Mouse (Mus musculus): ENCODE measurements around the gene Zbtb40.

Zbtb40 gene

DNA sequence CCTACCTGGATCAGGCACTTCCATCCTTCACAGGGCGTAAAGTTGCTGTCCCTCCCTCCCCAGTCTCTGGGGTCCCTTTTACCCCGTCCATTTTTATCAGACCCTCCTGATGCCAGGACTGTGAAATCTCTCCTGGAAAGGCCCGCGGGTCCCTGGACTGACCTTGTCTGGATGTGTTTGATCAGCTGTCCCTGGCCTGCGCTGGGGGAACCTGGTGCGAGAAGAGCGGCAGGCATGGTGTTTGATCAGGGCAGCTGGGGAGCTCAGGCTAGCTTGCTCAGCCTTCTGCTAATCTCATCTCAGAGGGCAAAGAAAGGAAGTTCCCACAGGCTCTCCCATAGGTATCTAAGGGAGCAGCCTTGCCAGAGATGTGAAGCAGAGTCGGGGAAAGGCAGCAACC lies 71.4 kb downstream of the Zbtb40 start:
- DNase-seq (ENCODE audit: extremely low spot score): no peak

DNA sequence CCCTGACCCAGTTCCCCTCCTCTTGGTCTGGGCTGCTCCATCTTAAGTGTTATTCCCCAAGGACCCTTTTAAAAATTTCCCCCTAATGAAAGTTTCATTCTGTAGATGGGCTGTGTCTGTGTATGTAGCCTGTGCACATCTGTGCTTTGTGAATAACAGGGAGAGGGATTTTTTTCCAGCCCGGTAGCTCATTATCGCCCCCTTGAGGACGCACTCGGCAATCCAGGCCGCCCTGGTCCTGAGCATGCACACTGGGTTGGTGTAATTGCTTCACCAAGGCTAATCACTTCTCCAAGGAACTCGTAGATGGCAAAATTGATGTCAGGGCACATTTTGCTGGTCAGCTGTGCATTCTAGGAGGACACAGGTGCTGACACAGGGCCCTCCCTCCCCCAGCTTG lies 77.7 kb downstream of the Zbtb40 start:
- peak; percentile 68 for DNase-seq (ENCODE audit: extremely low spot score)

DNA sequence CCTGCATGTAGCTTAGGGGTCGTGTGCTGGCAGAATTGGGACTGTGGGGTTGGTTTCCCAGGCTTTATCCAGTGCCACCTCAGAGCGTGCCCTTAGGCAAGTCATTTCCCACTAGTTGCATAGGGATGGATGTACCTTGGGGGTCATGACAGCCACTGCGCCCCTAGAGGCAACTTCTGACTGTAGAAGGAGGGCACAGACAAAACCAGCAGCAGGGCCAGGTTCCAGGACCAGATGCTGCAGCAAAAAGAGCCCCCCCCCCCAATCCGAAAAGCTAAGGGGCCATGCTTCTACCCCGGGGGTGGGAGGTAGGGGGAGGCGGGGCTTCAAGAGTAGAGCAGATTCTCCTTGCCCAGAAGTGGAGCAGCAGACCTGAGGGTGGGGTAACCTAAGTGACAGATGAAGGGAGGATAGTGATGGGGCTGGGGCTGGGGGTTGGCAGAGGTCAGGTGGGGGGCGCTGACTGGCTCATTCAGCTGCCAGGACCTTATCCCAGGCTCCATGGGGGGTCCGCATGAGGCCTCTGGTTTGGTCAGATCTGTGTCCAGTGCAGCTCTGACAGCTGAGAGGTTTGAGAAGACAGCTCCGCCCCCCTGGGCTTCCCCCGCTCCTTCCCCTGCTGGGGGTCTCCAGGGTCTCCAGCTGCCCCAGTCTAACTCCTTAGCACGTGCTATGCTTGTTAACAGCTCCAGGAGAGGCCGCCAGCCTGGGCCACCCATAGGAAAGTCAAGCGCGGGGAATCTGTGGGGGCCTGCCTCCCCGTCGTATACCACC lies 78.9 kb downstream of the Zbtb40 start:
- DNase-seq (ENCODE audit: extremely low spot score): no peak

DNA sequence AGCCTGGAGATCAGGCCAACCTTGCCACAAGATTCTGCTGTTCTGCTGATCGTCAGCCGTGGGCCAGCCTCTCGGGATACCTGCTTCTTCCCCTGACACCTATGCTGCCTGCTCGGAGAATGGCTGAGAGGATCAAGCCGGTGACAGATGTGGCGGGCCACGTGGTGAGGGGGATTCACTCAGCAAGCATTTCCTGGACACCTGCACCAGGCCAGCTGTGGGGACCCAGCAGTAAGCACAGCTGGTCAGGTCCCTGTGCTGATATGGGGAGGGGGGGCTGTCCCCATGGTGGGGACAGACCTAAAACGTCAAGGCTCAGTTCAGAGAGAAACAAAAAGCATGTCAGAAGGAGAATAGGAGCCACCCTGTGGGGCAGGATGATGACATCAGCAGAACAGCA lies 79.5 kb downstream of the Zbtb40 start:
- no peak for DNase-seq (ENCODE audit: extremely low spot score)

DNA sequence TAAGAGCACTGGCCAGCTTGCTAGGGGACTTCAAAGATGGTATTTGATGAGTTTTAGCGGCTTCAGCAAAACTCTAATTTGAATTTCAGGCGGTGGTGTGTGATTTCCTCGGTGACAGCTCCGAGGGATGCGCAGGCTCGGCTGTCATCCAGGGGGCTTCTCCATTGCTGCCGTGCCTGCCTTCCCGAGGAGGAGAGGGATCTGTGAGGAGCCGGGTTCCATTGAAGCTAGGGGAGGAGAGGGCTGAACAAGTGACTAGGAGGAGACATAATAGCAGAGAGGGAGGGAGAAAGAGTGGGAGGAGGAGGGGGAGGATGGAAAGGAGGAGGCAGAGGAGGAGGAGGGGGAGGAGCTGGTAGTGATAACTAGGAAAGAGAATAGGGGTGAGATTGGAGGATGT lies 81.1 kb downstream of the Zbtb40 start:
- no peak for DNase-seq (ENCODE audit: extremely low spot score)

DNA sequence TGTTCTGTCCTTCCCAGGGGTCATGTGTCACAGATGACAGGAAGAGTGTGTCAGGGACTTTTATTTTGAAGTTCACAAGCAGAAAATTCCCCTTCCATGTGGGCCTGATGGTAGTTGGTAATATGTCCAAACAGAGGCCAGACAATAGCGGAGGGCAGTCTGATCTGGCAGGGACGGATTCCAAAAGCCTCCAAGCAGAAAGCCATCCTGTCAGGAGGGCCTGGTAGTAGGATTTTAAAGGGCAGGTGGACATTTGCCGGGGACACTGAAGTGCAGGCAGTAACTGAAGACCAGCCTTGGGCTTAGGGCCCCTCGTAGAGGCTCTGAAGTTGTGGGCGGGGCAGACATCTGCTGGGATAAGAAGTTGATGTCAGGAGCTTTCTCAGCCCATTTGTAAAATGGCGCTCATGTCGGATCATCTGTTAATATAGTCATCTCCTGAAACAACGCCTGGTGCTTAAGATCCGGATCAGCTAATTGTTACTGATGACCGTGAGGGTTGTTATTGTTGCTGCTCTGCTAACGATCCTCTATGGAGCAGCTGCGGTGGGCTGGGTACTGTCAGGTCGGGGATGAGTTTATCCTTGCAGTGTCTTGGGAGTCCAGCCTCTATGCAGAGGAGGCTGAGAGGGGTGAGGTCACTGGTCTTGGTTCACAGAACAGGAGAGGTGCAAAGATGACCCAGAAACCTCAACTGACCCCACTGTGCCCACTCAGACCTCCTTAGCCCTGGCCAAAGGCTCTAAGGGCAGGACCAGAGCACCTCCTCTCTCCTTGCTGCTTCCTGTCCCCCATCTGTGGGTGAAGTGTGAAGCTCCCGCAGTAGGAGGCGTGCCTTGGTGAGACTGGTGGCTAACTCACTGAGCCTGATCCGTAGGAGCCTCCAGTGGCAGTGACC lies 81.9 kb downstream of the Zbtb40 start:
- no peak for DNase-seq (ENCODE audit: extremely low spot score)

DNA sequence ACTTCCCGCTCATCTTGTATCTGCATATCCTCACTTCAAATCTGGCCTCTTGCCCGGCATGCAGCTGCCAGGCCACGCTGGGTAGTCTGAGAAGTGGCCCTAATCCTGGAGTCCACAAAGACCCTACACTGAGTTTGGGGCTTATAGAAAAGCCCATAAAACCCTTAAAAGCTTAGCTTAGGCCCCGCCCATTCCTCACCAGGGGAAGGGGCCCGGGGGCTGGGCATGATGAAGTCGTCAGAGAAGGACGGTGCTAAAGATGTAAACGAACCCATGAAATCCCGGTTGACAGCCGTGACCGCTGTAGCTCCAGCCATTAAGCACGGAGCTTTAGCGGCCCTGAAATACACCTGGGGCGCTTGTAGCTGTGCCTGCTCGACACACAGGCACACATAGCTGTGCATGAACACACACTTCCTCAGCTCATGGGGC lies 83.6 kb downstream of the Zbtb40 start:
- DNase-seq (ENCODE audit: extremely low spot score): no peak

DNA sequence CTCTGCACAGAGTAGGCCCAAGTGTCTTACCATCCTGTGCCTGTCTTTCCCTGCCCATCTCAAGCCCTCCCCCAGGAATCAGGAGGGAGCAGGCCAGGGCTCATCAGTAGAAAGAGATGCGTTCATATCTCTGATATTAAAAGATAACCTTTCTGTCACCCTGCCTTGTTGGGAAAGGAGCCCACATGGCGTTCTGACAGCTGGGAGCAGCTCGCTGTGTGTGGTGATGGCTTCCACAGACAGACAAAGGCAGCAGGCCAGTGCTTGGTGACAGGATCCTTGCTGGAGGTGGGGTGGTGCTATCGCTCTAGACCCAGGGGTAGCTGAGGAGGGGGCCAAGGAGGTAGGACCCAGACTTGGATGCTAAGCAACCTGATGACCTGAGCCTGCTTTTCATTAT lies 86.2 kb downstream of the Zbtb40 start:
- DNase-seq (ENCODE audit: extremely low spot score): no peak

DNA sequence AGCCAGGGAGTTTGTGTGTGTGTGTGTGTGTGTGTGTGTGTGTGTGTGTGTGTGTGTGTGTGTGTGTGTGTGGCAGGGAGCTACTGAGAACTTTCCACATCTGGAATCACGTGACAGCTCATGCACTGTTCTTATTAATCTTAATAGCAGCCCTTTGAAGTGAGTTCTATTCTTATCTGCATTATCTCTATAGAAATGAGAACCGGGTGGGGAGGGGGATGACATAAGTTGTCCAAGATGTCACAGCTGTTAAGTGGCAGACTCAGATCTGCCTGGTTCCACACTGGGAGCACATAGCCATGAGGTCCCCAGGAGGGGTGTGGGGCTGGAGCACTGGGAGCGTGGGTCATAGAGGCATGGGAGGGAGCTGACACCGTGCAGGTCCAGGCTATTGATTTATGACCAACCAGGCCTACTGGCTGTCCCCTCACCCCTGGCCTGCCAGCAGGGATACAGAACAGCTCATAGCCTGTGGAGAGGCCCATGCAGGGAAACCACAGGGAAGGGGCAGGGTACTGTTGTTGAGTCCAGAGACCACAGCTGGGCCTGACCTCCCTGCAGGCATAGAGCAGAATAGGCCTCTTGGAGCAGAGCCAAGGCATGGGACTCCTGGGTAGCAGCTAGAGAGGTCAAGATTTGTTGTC lies 86.8 kb downstream of the Zbtb40 start:
- DNase-seq (ENCODE audit: extremely low spot score): no peak

DNA sequence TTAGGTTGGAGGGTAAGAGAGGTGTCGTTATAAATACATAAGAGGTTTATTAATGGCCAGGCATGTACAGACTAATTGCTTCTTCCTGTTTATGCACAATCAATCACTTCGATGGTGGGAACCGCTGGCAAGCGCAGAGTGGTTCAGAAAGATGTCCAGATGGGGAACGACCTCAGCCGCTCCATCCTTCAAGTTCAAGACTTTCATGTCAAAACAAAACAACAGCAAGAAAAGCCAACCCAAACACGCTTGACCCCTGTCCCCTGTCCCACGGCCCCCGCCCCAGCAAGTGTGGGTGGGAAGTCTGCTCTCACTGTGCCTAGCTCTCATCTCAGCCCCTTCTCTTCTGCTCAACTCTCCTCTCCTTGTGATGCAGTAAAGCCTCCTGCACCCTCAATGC lies 88.0 kb downstream of the Zbtb40 start:
- DNase-seq (ENCODE audit: extremely low spot score): no peak

DNA sequence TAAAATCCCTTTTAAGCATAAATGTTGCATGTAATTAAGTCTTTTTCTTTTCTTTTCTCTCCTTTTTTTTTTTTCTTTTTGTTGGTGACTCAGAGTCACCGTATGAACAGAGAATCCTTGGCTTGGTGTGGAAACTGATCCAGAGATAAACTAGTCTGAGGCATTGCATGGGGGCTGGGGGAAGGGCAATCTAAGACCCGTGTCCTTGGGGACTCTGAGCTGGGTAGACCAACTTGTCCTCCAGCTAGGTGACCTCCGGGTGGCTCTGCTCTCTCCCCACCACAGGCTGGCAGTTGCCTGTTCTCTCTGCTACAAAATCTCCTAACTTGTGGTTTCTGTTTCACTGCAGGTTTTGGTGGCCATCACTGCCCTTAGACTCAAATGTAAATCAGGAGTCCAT lies 88.5 kb downstream of the Zbtb40 start:
- no peak for DNase-seq (ENCODE audit: extremely low spot score)

DNA sequence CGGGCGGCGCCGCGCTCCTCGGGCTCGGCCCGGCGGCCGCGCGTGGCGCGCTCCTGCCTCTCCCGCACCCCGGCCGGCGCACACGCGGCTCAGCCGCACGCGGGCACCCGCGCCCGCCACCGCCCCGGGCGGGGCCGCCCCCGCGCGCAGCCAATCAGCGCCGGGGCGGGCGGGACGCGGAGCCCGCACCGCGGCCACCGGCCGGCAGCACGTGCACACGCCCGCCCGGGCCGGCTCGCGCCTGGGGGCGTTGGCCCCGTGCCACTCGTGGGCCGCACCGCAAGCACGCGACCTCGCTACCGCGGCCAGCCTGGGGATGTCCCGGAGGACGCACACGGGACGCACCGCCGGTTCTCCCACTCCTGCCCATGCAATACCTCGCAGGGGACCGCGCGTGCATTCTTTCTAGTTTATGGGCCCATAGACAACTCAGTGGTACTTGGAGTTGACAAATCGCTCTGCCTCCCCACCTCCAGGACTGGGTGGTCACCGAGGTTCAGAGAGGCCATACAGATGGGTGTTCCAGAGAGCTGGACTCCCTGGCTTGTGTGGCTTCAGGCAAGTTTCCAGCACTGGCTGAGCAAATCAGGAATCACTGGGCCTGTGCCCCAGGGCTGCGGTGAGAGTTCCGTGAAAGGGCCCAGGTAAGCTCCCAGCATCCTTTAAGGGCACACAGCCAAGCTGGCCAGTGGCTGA lies 91.7 kb downstream of the Zbtb40 start, which contains the start of gene Epha8:
Gene Epha8 (minus strand): TSS at position 66 of the 696 bp plus-strand sequence.
- no peak for DNase-seq (ENCODE audit: extremely low spot score)

DNA sequence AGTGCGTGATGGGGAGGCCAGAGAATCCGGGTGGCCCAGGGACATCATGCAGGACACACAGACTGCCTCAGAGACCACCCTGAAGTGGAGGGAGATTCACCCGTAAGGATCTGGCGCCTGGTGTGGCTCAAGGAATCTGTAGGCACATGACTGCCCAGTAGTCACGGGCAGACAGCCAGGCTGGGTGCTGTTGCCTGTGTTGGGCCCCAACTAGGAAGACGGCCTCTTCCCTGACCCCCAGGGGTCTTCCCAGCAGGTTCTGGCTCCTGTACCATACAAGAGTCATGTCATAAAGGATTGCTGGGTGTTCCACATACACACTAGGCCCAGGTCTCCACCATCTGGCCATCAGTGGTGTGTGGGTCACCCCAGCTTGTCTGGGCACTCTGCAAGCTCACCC lies 94.0 kb downstream of the Zbtb40 start:
- no peak for DNase-seq (ENCODE audit: extremely low spot score)

DNA sequence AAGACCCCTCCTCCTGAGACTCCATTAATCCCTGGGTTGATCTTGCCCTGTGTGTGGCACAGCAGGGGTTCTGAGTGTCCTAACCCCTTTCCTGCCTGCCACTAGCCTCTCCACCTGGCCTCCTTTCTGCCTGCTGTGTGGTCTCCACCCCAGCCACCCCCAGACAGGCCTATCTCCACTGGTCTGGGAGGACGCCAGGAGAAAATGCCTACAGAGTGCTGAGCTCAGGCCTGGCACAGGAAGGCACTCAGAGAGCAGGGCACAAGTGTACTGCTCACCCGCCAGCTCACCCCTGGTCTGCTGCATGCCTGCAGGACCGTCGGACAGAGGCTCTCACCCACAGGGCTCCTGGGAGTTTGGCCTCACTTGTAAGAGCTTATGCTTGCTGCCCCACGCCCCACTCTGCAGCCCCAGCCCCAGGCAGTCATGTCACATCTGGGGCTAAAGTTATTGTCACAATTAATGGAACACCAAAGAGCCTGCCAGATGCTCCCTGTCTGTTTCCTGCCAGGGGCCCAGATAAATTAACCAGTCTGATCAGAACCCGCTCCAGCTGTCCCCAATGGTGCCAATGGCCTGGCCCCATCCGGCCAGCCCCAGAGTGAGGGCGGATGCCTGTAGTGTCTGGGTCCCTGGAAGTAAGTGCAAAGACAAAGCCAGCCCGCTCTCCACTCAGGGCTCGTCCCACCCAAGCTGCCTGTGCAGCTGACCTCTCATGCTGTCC lies 99.2 kb downstream of the Zbtb40 start:
- no peak for DNase-seq (ENCODE audit: extremely low spot score)

DNA sequence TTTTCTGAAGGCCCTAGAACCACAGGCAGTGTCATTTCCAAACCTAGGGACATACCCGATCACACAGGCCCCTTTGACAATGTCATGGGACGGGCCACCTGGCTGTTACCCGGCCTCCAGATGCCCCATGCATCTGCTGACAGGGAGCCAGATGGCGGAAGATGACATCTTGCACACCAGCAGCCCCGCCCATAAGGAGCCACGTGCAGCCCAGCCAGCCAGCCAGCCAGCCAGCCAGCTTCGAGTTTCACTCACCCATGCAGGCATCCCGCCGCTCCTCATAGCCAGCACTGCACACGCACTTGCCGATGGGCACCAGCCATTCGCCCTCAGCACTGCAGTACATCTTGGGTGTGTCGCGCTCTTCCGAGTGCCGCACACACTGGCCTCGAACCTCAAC lies 103.2 kb downstream of the Zbtb40 start:
- DNase-seq (ENCODE audit: extremely low spot score): no peak

DNA sequence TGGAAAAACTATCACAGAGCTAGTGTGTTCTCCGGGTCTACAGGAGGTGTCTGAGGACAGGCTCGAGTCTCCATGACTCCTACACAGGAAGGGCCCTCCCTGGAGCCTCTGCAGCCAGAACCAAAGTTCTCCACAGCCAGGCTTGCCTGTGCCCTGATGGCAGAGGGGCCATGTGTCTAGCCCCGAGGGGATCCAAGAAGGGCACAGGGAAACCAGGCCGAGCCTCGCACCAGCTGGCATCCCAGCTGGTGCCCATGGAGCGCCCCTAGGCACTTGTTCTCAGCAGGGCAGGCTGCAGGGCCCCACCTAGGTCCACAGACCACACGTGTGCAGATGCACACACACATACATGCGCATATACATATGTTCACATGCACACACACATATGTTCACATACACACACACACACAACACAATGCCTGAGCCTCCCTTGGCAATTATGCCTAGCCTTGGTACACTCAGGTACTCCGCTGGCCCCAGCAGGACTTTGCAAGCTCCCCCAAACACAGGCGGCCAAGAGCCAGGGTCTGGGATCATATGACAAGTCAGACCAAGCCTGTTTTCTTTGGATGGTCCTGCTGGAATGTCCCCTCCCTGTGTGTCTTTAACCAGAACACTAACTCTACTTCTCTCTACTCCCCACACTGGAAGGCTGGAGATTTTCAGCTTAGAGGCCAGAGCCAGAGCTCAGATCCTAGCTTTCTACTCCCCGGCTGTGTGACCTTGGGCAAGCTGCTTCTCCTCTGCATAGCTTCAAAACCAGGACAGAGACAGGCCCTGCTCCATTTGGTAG lies 103.8 kb downstream of the Zbtb40 start:
- DNase-seq (ENCODE audit: extremely low spot score): no peak

DNA sequence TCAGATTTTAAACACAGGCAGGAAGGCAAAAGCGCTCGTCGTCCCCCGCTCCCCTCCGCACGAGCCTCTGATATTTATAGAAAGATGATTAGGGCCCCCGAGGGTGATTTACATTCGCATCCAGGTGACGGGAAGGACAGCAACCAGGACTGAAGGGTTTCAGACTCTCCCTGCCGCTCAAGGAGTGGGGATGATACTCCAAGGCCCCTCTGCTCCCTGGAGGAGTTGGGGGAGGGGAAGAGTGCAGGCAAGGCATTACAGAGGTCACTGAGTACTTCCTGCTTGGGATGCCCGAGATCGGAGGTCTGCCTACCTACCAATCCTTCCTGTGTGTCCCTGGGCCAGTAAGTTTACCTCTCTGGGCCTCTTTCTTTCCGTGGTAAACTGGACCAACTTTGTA lies 105.4 kb downstream of the Zbtb40 start:
- no peak for DNase-seq (ENCODE audit: extremely low spot score)

DNA sequence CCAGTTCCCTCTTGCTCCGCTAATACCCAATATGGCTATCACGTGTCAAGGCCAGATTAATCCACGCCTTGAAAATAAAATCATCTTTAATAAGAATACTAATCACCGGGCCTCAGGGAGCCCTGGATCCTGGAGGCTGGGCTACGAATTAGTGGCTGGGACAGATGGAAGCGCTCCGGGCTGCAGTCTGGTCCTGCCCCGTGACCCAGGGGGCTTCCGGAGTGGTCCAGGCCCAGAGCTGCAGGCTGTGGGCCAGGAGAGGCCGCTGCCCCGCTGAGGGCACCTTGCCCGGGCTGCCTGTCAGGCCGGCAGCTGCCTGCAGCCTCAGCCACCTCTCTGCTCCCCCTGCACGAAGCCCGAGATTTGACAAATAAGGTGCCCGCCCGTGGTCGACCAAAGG lies 105.8 kb downstream of the Zbtb40 start:
- no peak for DNase-seq (ENCODE audit: extremely low spot score)

DNA sequence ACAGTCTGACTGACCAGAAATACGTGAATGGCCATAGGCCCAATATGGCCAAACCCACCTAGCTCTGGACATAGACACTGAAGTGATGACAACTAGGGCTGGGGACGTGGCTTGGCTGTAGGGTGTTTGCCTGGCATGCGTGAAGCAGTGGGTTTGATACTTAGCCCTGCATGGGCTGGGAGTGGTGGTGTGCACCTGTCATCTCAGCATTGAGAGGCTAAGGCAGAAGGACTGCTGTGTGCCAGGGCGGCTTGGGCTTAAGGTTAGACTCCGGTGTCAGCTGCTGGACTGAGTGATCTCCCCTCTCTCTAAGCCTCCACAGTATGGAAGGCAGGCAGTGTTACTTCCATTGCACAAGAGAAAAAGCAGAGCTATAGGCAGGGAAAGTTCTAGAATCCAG lies 110.7 kb downstream of the Zbtb40 start:
- DNase-seq (ENCODE audit: extremely low spot score): no peak

DNA sequence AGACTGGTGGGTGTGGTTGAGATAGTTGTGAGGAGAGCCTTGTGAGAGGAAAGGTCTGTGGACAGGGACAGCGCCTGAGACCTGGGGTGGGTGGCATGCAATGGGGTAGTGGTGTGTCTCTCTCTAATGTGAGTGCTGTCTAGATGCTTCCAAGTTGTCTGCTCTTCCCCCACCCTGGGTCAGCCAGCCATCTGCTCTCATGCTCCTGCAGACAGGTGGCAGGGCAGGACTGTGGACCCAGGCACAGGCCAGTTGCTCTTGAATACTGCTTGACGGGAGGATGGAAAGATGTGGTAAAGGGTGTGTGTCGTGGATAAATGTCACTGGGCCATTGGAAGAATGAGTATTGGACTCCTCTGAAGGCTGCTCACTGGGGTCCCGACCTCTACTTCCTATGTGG lies 111.3 kb downstream of the Zbtb40 start:
- DNase-seq (ENCODE audit: extremely low spot score): no peak

Measured in embryo, embryonic 9.5 days (tissue).